Mouse (Mus musculus) erythroblast, adult 5-6 weeks (primary cell): ENCODE results near the gene Ccser1. TPM values are rescaled to one million over a fixed set of nuclear protein-coding genes. Genes with fewer than 3 reads are reported as not detected.

ENCODE experiments used
- ATAC-seq: replicated peaks from 2 replicates; pipeline ENCODE4 v1.8.0; 2016; ENCODE audit warnings: moderate number of reproducible peaks, mild to moderate bottlenecking, moderate TSS enrichment, inconsistent platforms; ENCODE audit not compliant: poor library complexity, low FRiP score, severe bottlenecking
- total RNA-seq, 2 experiments: library from RNA; stranded (forward) in 1 of 2; stranded (reverse) in 1 of 2; fragments of 150-400 nt in 1 of 2; fragments of 200-764, 138-1000 nt in 1 of 2; gene quantifications; 2 replicates each; pipeline versions ENCODE4 v1.2.3 to v1.2.4; 2015 to 2017; ENCODE audit warnings: low replicate concordance in 2 of 2

The Ccser1 gene
- total RNA-seq, 2 experiments from 2014 or later, result not detected

DNA sequence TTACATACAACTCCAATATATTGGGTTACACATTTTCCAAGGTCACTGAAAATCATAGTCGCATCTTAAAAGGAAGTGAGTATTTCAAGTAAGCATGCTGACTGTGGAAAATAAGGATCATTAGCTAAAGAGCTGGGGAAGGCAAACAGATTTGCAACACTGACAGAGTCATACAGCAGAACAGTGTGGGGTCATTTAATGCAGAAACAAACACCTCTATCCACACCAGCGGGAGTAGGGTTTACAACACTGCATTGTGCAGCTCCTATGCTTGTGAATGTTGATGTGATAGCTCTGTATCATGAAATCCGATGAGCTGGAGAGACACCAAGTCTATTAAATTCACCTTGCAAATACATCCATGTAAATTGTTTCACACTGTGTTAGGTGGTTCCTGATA, 202.9 kb downstream of the Ccser1 start:
- ATAC-seq, result no peak

DNA sequence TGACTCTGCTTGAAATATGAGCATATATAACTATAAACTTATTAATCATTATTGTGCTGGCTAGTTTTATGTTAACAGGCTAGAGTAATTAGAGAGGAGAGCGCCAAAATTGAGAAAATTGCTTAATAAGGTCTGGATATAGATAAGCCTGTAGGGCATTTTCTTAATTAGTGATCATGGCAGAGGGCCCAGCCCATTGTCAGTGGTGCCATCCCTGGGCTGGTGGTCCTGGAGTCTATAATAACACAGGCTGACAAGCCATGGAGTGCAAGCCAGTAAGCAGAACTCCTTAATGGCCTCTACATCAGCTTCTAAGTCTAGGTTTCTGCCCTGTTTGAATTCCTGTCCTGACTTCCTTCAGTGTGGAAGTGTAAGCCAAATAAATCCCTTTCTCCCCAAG, 206.9 kb downstream of the Ccser1 start:
- no peak for ATAC-seq

DNA sequence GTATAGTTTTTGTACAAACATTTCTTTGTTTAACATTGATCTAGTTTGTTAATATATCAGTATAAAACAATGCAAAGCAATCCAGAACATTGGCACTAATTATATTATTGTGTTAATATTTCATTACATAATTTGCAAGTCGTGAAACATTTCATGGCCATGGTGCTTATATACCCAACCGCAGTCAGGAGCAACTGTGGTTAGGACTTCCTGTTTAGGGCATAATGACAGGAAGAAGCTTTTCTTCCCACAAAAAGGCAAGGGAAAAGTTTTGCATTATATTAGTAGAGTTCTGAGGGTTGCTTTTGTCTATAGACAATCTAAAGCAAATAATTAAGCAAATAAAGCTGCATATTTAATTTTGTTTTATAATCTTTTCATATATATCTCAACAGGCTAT, 247.4 kb downstream of the Ccser1 start:
- no peak for ATAC-seq

DNA sequence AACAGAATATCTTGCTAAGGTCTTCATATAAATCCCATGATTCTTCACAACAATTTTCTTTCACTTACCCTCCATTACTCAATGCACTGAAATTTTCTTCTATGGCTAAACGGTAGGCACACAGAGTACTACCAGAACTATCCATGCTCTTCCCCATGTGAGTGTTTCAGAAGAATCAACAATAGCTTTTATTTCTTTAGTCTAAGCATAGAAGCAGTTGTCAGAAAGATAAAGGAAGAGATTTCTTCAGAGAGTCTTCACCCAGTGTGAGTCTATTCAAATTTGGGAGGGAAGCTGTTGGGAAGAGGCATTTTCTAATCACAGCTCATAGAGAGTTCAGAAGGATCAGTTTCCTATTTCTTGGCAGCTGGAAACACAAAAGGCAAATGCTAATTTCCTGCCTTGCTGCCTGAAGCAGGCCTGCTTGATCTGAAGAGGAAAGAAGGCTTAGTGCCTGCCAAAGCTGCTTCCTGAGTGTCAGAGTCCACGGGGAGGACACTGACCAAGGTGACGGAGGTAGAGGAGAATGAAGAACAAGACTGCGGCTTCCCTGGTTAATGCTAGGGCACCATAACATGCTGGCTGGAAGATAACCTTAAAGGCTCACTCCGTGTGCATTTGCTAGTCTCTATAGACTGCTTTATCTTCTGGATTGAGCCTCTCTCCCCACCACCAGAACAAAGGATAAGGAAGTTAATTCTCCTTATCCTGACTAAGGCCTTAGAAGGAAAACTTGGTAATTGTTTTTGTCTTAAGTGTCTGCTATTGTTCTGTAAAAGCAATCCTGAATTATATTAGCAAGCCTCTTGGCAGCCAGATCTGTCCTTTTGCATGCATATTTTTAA, 251.0 kb downstream of the Ccser1 start:
- ATAC-seq, result no peak

DNA sequence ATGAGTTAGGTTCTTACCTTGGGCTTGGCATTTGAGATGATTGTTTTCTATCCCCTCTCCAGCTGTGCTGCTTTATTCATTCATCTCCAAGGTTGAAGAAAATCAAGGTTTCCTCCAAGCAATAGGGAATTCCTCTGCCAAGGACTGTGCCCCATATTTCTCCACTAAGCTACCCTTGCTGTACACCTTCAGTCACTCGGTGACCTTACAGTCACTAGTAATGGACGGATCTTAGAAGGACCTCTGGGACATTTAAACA, 251.5 kb downstream of the Ccser1 start:
- ATAC-seq, result no peak

DNA sequence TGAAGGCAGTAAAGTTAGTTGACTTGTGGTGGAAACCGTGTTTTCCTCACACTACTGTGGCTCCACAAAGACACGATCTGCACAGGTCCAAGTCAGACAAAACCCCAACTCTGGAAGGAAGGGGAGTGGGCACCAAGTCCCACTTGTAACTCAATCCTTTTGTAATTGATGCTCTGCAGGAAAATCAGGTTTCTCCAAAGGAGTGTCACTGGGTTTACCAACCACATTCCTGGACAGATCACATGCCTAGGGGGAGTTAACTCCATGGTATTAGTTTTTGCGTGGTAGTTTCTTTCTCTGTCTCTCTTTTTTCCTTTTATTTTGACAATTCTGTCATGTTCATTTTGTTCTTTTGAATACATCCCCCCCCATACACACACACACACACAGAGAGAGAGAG, 252.0 kb downstream of the Ccser1 start:
- no peak for ATAC-seq

DNA sequence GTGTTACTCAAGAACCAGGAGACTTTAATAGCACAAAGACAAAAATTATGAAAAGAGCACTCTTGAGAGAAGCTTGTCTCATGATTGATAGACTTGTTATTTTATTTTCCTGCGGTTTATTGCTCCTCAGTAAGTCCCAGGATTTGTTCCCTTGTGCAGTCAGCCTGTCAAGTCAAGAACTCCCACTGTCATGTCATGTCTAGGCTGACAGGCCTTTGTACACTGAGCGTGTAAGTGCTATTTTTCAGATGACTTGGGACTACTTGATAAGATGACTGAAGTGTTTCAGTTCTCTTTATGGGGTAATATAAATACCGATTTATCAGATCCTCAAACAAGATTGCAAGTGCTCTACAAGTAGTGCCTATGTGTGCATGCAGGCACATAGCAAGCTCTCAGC, 252.6 kb downstream of the Ccser1 start:
- no peak for ATAC-seq

DNA sequence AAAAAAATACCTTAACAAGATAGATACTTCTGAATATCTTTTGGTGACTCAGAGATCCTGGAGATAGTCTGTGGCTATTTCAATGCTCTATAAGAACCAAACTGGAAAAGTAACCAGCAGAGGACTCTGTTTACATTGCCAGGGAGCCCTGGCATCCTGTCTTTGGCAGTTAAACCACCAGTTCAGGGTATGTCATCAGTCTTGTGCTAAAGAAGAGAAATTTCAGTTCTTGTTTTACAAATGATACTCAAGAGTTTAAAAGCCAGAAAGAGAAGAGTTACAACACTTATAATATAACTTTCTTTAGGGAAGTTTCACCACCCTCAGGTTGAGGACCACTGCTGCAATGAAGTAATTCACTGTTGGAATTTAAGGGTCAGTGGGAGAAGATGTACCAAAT, 258.0 kb downstream of the Ccser1 start:
- ATAC-seq, result no peak

DNA sequence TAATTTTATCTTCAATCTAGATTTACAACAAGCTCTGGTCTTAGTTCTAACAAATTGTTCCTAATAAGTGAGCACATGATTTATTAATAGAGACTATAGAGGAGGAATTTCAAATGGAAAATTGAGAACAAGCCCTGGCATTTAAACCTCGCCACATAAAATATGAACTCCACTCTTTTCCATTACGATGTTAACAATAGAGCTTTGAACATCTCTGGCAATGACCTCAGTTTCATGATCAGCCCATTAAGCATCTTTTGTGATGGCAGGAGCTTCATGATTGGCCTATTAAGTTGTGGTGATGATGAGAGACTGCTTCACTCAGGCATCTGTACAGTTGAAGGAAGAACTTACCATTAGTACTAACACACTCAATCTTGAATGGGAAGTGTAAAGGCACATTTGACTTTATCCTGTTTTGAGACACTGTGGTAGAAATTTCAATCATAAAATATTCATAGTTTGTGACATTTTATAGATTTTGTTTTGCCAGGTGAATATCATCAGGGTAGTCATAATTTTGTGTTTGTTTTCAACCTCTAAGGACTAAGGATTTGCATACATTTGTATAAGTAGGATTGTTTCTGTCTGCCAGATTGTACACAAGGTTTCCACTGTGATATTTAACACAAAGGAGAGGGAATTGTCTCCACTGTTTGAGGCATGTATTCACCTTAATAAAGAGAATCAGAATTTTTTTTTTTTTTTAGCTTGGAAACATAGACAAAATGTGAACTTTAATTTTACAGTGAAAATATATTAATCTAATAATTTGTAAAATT, 291.4 kb downstream of the Ccser1 start:
- ATAC-seq, result no peak

DNA sequence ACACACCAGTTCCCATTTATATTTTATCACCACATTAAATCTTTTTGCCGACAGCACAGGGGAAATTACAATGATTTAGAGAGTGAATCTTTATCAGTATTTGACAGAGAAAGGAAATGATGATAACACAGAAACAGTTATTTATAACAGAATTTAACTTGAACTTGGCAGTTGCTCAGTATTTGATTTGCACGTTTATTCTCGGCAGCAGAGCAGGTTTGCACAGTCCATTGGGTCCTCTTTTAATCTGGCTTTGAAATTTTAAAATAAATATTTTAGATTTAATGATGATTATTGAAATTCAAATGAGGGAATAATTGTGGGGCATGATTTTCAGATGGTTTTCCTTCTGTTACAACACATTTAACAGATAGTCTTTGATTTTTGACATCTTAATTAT, 305.2 kb downstream of the Ccser1 start:
- ATAC-seq, result no peak

DNA sequence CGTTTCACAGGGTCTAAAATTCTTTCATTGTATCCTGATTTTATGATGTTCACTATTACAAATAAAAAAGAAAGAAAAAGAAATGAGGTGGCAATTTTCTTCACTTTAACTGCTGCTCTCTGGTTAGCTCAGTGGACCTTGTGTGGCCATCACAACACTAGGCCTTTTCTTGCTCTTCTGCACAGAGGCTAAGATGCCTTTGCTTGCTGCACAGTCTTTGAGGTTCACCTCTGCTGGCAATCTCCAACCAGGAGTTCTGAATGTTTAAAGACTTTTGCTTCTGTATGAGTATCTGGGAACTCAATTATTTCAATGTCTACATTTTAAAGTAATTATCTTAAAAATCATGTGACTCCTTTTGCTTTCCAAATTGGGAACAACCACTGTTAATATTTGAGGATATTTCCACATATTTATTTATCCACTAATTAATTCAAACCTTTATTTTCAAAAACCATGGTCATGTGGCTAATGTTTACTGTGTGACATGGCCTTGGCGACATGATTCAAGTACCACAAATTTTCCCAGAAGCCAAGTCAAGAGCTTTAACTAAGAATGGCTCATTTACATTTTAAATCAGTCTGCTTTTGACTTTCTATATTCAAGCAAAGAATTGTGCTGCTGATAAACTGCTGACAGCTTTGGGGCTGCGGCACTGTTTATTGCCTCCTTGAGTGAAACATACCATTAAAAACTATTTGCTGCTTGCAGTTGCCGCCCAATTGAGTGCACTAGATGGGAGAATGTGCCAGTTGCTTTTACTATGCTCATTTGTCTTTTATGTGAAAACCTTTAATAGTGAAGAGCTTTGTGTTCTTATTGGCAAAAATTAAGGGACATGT, 312.1 kb downstream of the Ccser1 start:
- ATAC-seq, result no peak

DNA sequence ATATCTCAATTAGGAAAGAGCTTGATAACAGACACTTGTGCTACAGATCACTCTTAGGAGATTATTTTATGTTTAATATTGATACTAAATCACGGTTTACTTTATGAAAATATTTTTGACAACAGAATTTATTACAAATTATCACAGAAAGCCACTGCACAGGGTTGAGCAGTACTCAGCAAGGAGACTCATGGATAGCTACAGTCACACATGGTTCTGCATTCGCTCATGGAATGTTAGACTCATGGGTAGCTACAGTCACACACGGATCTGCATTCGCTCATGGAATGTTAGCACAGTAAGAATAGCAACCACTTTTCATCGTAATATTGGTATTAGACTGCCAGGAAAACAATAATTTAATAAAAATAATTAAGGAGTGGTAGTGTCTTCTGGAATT, 313.3 kb downstream of the Ccser1 start:
- ATAC-seq, result no peak

DNA sequence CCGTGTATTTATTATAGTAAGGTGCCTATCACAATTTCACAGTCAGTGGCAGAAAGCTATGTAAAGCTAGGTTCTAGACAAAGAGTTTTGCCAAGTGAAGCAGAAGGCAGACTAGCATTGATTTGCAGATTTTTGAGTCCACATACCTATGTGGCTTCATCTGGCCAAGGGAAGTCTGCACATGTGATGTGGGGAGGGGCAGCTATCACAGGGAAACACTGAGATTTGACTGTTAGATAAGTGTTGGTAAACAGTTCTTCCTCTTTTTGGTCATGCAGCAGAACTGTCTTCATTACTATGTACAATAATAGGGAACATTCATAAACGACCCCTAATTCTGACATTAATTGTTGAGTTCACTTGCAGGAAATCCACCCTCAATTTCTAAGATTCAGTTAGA, 335.2 kb downstream of the Ccser1 start:
- no peak for ATAC-seq

DNA sequence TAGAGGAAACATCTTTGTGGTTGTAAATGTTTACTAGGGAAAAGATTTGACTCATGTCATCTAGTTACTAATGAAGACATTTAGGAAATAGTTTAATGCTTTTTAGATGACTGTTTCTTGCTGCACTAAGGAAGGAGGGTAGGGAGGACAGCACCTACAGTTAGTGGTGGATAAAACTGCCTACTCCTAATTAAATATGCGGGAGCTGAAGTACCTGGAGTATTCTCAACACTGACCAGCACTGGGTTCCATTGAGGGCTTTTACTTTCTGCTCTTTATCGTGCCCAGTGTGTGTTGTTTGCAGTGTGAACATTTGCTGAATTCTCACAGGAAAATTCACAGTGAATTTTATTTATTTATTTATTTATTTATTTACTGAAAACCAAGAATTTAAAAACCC, 341.5 kb downstream of the Ccser1 start:
- ATAC-seq, result no peak

DNA sequence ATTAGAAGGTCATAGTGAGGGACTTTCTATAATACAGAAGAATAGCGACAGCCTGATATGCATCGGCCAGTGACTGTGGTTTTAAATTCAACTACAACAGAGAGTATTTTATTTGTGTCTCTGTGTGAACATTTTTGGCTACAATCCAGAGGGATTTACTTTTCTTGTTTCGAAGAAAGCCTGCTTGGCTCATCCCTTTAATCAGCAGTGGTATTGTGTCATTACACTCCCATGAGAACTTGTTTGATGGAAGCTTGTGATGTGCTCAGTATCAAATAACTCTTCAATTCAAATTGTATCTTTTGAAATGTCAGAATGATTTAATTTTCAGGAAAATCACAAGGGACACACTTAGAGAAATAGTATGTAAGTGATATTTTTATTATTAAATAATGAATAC, 342.0 kb downstream of the Ccser1 start:
- ATAC-seq, result no peak

DNA sequence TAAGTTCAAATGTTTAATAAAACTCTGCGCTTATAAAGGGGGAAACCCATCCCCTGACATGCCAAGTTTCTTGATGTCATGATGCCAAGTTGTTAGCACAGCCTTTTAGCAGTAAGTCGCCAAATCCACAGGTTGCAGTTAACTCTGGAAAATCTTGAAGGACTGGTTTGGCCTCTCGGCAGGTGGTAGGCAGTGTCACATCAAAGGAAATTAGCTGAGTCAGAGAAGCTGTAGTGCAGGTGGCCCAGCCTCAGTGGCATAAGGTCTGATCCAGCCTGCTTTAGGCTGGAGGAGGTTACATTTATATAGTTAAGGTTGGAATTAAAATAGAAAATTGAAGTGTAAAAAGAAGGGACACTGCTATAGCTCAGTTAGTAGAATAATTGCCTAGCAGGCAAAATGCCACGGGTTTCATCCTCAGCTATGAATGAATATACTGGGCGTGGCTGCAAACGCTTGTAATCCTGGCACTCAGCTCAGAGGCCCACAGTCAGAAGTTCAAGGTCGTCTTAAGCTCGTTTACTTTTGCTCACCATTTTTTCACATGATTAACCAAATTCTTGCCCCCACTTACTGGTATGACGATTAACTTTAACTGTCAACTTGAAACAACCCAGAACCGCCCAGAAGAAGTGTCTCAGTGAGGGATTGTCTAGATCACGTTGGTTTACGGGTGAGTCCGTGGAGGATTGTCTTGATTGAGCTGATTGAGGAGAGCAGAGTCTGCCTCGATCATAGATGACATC, 343.8 kb downstream of the Ccser1 start:
- no peak for ATAC-seq

DNA sequence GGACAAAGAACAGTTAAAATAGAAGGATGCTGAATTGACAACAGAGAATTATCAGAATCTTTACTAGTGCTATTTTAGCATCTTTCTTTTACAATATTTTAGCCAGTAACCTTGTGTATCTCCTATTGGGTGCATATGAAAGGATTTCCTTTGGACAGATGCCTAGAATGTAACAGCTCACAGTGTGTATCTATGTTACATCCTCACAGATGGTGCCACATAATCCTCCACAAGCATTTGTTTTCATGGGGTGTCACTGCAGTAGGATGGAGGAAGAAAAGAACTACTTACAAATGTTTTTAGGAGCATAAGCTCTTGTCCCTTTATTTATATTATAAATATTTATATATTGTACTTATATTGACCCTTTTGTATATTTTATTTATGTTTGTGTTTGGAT, 360.6 kb downstream of the Ccser1 start:
- ATAC-seq, result no peak

DNA sequence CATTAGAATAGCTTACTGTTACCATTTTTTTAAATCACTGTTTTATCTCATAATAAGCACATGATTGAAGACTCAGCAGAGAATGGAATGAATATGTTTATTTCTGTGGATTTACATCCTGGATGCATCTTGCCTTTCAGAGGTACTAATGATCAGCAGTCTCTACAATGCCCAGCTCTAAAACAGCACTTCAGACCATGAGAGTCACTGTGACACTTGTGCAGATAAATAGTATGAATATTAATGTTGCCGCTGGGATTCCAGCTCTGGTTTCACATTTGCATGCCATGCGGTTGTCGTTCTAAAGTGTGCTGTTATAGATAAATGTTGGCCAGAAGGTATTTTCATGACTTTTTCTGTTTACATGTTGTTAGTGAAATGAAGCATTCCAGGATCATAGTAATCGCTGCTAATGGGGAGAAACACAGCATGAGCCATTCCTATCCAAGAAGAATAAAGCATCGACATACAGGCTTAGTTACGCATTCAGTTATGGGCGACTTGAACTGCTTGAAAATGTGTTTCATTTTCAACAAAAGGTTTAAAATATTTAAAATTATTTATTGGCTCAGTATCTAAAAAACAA, 363.4 kb downstream of the Ccser1 start:
- no peak for ATAC-seq

DNA sequence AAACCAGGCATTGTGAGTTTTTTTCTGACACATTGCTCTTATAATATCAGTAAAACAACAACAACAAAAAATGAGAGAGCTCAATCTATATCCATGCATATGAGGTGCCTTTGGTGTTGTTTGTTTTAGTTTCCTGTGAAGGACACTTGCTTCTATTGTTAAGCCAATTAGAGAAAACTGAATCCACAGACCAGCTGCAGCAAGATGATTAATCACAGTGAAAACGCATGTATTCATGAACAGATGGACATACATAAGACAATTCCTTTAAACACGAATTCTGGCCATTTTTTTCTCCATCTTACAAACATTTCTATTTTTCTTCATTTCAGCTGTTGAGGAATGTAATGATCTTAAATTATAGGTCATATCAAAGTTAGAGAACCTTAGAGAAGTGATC, 387.4 kb downstream of the Ccser1 start:
- ATAC-seq, result no peak

DNA sequence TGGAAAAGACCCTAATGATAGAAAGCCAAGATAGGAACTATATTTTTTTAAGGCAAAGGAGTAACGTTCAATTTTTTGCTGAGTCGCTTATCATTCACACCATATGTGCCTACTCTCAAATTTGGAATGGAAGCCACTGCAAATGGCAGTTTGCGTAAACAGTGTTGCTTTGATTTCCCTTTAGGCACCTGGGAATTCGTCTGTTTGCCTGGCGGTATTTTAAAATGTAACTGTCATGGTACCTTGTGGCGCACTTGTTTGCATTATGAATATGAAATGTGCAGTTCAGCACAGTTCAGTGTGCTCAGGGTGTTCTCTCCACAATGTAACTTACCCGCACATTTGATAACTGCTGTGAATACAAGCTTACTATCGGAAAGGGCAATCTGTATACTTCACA, 387.8 kb downstream of the Ccser1 start:
- no peak for ATAC-seq
